Mouse (Mus musculus): ENCODE data around the gene Cacnb3. TPM values are rescaled to one million over a fixed set of nuclear protein-coding genes. Genes with fewer than 3 reads are reported as not detected.

The Cacnb3 gene
- polyA plus RNA-seq, 1 experiment from 2014 or later, result 21.9 TPM

DNA sequence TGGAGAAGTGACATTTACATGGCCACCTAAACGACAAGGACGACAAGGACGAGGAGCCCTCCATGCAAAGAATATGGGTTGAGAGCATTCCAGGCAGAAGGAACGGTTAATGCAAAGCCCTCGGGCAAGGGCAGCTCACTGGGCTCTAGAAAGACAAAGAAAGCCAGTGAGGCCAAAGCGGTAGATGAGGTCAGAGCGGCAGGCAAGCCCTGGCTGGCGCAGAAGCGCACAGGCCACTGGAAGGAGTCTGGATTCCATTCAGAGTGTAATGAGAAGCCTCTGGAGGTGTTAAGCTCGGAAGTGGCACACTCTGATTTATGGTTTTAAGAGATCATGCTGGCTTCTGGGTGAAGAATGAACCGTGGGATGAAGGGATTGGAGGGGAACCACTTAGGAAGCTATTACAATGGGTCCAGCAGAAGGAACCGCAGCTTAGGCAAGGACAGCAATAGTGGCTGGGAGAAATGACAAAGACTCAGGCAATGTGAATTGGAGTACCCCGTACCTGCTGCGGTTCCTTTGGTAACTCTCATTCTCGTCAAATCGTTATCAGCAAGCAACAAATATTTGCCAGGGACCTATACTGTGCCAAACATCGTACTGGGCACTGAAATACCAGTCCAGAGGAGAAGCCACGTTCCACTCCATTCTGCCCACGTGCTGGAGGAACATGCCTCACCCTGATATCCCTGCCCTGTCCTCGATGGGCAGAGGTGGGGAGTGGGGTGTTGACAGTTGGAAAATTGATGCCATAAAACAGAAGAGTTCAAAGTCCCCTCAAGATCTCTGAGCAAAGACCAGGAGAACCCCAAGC, 14.1 kb upstream of the Cacnb3 start:
- Histone ChIP-seq H3K9ac (ENCODE audit: low read length) (0 out of 2 replicates have a peak overlapping the region, but pooled peaks have one; percentile 36), H3K36me3 (ENCODE audit: control insufficient read depth, insufficient read depth, low read length) (no peaks in the 10 kb centered on the region), H3K27ac (ENCODE audit: low read length) (no peak overlapping the region), H3K9me3 (ENCODE audit: control insufficient read depth, low read length) (no peaks in the 10 kb centered on the region), H3K4me2 (ENCODE audit: low read depth, low read length) (peak overlapping the region; percentile 42; the same call in 1 of the 2 replicates), H3K27me3 (ENCODE audit: control insufficient read depth, insufficient read depth, low read depth, low read length) (no peaks in the 10 kb centered on the region), H3K4me3 (ENCODE audit: low read length) (peak overlapping the region; percentile 9; the same call in 1 of the 2 replicates), H3K4me1 (replicated peaks; ENCODE audit: control insufficient read depth, insufficient read depth, low read length) (peaks cover 4% of the 10 kb centered on the region; the same call in 1 of the 2 replicates)
- 34% methylated on average over 20 of the region's 20 CpGs for WGBS
- peak; percentile 65 for ATAC-seq (ENCODE audit: low read depth)

DNA sequence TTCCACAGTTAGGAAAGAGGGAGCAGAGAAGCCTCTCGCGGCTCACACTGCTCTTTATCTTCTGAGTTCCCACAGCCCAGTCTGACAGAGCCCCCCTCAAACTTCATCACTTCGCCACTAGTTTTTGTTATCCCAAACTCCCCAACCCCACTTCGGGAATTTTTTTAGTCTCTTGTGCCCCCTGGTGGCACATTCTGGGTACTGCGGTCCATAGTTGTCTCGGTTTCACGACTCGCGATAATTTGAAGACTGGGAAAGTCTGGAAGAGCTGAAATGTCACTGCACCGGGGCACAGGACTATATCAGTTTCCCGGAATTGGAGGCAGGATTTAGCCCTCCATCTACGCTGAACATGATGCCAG, 13.5 kb upstream of the Cacnb3 start:
- H3K36me3 ChIP-seq (ENCODE audit: control insufficient read depth, insufficient read depth, low read length), result no peaks in the 10 kb centered on the region
- peaks cover 4% of the 10 kb centered on the region; the same call in 1 of the 2 replicates for H3K4me1 ChIP-seq (replicated peaks; ENCODE audit: control insufficient read depth, insufficient read depth, low read length)
- H3K4me3 ChIP-seq (ENCODE audit: low read length), result peak overlapping the region; percentile 9; the same call in 1 of the 2 replicates
- H3K9ac ChIP-seq (ENCODE audit: low read length), result peak overlapping the region; percentile 53
- H3K4me2 ChIP-seq (ENCODE audit: low read depth, low read length), result peak overlapping the region; percentile 42; the same call in 1 of the 2 replicates
- no peak overlapping the region for H3K27ac ChIP-seq (ENCODE audit: low read length)
- no peaks in the 10 kb centered on the region for H3K9me3 ChIP-seq (ENCODE audit: control insufficient read depth, low read length)
- under 1% methylated on average over 12 of the region's 12 CpGs for WGBS
- peak; percentile 59 for ATAC-seq (ENCODE audit: low read depth)
- 0 out of 2 replicates have a peak, but pooled peaks cover under 1% of the 10 kb centered on the region for H3K27me3 ChIP-seq (ENCODE audit: control insufficient read depth, insufficient read depth, low read depth, low read length)

- WGBS, result 7% methylated on average over 7 of the region's 7 CpGs
These were observed 8.4 kb upstream of the Cacnb3 start for GRCm38 (mm10) chr15:98622199-98622598.

DNA sequence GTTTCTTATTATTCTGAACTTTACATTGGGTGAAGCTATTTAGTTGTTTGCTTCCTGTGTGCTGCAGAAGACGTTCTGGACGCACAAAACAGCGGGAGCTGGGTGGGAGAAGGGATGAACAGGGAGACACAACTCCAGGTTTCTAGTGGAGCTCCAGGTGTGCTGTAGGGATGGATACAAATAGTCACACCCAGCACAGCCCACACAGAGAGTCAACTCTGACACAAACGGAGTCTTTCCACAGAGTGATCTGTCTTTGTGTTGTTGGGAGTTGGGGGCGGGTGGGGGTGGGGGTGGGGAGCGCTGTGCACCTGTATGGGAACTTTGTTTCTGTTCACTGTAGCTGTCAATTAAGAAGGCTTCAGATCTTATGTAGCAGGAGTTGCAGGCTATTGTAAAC, 7.9 kb upstream of the Cacnb3 start:
- 23% methylated on average over 6 of the region's 6 CpGs for WGBS
- Histone ChIP-seq H3K27ac (ENCODE audit: low read length) (no peak overlapping the region), H3K4me2 (ENCODE audit: low read depth, low read length) (no peak overlapping the region), H3K27me3 (ENCODE audit: control insufficient read depth, insufficient read depth, low read depth, low read length) (0 out of 2 replicates have a peak, but pooled peaks cover 2% of the 10 kb centered on the region), H3K9ac (ENCODE audit: low read length) (no peak overlapping the region), H3K9me3 (ENCODE audit: control insufficient read depth, low read length) (no peaks in the 10 kb centered on the region), H3K4me3 (ENCODE audit: low read length) (no peak overlapping the region), H3K4me1 (replicated peaks; ENCODE audit: control insufficient read depth, insufficient read depth, low read length) (no peaks in the 10 kb centered on the region), H3K36me3 (ENCODE audit: control insufficient read depth, insufficient read depth, low read length) (no peaks in the 10 kb centered on the region)
- ATAC-seq (ENCODE audit: low read depth), result no peak

More at GRCm38 (mm10) chr15:98622199-98622598, 8.4 kb upstream of the Cacnb3 start:
- H3K27ac ChIP-seq (ENCODE audit: low read length), result no peak overlapping the region
- H3K4me3 ChIP-seq (ENCODE audit: low read length), result no peak overlapping the region
- H3K4me1 ChIP-seq (replicated peaks; ENCODE audit: control insufficient read depth, insufficient read depth, low read length), result no peaks in the 10 kb centered on the region
- H3K4me2 ChIP-seq (ENCODE audit: low read depth, low read length), result no peak overlapping the region
- ATAC-seq (ENCODE audit: low read depth), result no peak
- H3K9me3 ChIP-seq (ENCODE audit: control insufficient read depth, low read length), result no peaks in the 10 kb centered on the region
- no peaks in the 10 kb centered on the region for H3K36me3 ChIP-seq (ENCODE audit: control insufficient read depth, insufficient read depth, low read length)
- 0 out of 2 replicates have a peak, but pooled peaks cover 2% of the 10 kb centered on the region for H3K27me3 ChIP-seq (ENCODE audit: control insufficient read depth, insufficient read depth, low read depth, low read length)
- no peak overlapping the region for H3K9ac ChIP-seq (ENCODE audit: low read length)

DNA sequence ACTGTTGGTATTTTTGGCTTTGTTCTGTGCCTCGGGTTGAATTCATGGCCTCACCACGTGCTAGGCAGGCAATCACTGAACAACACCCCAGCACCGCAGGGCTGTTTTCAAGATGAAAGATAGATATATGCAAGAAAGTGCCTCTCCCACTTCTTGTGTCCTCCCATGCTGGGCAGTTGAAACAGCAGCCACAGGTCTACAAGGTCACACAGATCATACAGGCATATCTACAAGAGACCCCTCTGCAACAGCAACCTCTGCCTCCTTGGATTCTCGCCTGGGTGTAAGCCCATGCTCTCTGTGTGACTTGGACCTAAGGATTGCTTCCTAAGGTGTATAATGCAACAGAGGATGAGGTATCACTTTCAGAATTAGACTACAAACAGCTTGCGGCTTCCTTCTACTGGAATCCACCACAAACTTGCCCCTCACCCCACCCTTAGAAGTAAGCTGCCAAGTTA, 7.2 kb upstream of the Cacnb3 start:
- Histone ChIP-seq H3K4me3 (ENCODE audit: low read length) (no peak overlapping the region), H3K27me3 (ENCODE audit: control insufficient read depth, insufficient read depth, low read depth, low read length) (0 out of 2 replicates have a peak, but pooled peaks cover 2% of the 10 kb centered on the region), H3K4me1 (replicated peaks; ENCODE audit: control insufficient read depth, insufficient read depth, low read length) (no peaks in the 10 kb centered on the region; the same call in 1 of the 2 replicates), H3K9me3 (ENCODE audit: control insufficient read depth, low read length) (no peaks in the 10 kb centered on the region), H3K27ac (ENCODE audit: low read length) (no peak overlapping the region), H3K9ac (ENCODE audit: low read length) (no peak overlapping the region), H3K36me3 (ENCODE audit: control insufficient read depth, insufficient read depth, low read length) (no peaks in the 10 kb centered on the region), H3K4me2 (ENCODE audit: low read depth, low read length) (no peak overlapping the region)
- ATAC-seq (ENCODE audit: low read depth), result no peak
- 55% methylated on average over 5 of the region's 5 CpGs for WGBS

DNA sequence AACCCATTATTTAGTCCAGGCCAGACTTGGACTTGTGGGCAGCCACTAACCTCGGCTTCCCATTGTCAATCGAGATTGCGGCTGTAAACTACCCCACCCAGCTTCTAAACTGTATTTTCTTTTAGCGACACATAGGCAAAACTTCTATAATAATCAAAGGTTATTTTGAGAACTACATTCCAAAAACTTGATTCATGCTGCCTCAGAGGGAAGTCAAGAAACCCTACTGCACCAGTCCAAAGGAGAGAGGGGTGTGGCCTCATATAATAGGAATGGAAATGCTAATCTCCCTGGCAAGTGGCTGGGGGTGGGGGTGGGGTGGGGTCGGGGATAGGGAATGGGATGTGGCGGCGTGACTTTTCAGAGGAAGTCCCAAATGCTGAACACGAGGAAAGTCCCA, 4.6 kb upstream of the Cacnb3 start:
- ATAC-seq (ENCODE audit: low read depth), result no peak
- Histone ChIP-seq H3K9me3 (ENCODE audit: control insufficient read depth, low read length) (no peaks in the 10 kb centered on the region), H3K4me2 (ENCODE audit: low read depth, low read length) (no peak overlapping the region), H3K4me1 (replicated peaks; ENCODE audit: control insufficient read depth, insufficient read depth, low read length) (peaks cover 8% of the 10 kb centered on the region), H3K36me3 (ENCODE audit: control insufficient read depth, insufficient read depth, low read length) (no peaks in the 10 kb centered on the region), H3K27ac (ENCODE audit: low read length) (no peak overlapping the region), H3K27me3 (ENCODE audit: control insufficient read depth, insufficient read depth, low read depth, low read length) (peaks cover 5% of the 10 kb centered on the region; the same call in 1 of the 2 replicates), H3K4me3 (ENCODE audit: low read length) (no peak overlapping the region), H3K9ac (ENCODE audit: low read length) (no peak overlapping the region)
- 36% methylated on average over 8 of the region's 8 CpGs for WGBS

- Histone ChIP-seq H3K27me3 (ENCODE audit: control insufficient read depth, insufficient read depth, low read depth, low read length) (peaks cover 7% of the 10 kb centered on the region; the same call in 1 of the 2 replicates), H3K4me1 (replicated peaks; ENCODE audit: control insufficient read depth, insufficient read depth, low read length) (peaks cover 12% of the 10 kb centered on the region), H3K9ac (ENCODE audit: low read length) (no peak overlapping the region), H3K36me3 (ENCODE audit: control insufficient read depth, insufficient read depth, low read length) (no peaks in the 10 kb centered on the region), H3K4me2 (ENCODE audit: low read depth, low read length) (no peak overlapping the region), H3K4me3 (ENCODE audit: low read length) (no peak overlapping the region), H3K9me3 (ENCODE audit: control insufficient read depth, low read length) (no peaks in the 10 kb centered on the region), H3K27ac (ENCODE audit: low read length) (no peak overlapping the region)
- no peak for ATAC-seq (ENCODE audit: low read depth)
- 74% methylated on average over 7 of the region's 7 CpGs for WGBS
These were observed 4.0 kb upstream of the Cacnb3 start for GRCm38 (mm10) chr15:98626487-98627212.

GRCm38 (mm10) chr15:98628589-98629254, 1.9 kb upstream of the Cacnb3 start:
- peaks cover 15% of the 10 kb centered on the region for H3K27me3 ChIP-seq (ENCODE audit: control insufficient read depth, insufficient read depth, low read depth, low read length)
- peak overlapping the region; percentile 9; the same call in 1 of the 2 replicates for H3K4me3 ChIP-seq (ENCODE audit: low read length)
- no peaks in the 10 kb centered on the region for H3K9me3 ChIP-seq (ENCODE audit: control insufficient read depth, low read length)
- H3K9ac ChIP-seq (ENCODE audit: low read length), result peak overlapping the region; percentile 45
- 7% methylated on average over 20 of the region's 20 CpGs for WGBS
- no peak overlapping the region for H3K27ac ChIP-seq (ENCODE audit: low read length)
- peaks cover 24% of the 10 kb centered on the region for H3K4me1 ChIP-seq (replicated peaks; ENCODE audit: control insufficient read depth, insufficient read depth, low read length)
- peak; percentile 28 for ATAC-seq (ENCODE audit: low read depth)
- H3K36me3 ChIP-seq (ENCODE audit: control insufficient read depth, insufficient read depth, low read length), result no peaks in the 10 kb centered on the region
- peak overlapping the region; percentile 42 for H3K4me2 ChIP-seq (ENCODE audit: low read depth, low read length)
